Mouse (Mus musculus): ENCODE measurements around the gene Ucp1. TPM values are rescaled to one million over a fixed set of nuclear protein-coding genes. Genes with fewer than 3 reads are reported as not detected.

The Ucp1 gene
- polyA plus RNA-seq, 1 experiment from 2014 or later, result not detected

DNA sequence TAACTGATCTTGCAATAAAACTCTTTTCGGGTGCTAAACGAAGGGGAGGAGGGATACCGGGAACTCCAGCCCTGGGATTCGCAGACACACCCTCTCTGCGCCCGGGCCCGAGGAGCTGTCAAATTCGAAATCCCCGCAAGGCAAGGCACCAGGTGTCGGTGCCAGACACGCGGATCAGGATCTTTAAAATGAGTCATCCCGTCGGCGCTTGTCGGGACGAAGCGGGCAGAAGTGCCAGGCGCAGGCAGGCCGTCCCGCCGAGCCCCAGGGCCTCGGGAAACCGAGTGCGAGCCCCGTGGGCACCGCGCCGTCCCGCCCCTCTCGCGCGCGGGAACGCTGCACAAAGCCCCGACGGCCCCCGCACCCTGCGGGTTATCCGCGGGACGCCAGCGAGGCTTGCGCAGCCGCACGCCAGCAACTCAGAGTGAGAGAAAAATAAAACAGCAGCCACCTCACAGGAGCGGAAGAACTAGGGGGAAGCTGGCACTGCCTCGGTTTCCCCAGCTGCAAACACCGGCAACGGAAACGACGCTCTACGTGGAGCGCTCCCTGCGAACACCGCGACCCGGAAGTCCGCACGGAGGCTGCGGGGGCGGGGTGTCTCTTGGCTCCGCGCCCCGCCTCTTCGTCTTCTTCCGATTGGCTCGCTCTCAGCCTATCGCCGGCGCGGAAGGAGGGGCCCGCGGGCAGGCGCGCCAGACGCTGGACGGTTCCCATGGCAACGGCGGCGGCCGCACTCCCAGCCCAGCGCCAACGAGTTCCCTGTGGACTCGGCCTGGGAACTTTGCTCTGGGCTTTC, 41.9 kb downstream of the Ucp1 start, which contains the start of gene Elmod2:
Gene Elmod2, minus strand, starts transcription at position 588 of the 799 bp plus-strand sequence.
- H3K27ac ChIP-seq (ENCODE audit: poor library complexity, severe bottlenecking), result no peak within 1 kb of the TSS; the same call in 1 of the 2 replicates
- H3K4me2 ChIP-seq, result peak within 1 kb of the TSS; percentile 93
- ATAC-seq (ENCODE audit: insufficient number of reproducible peaks, low FRiP score), result peak; percentile 100
- peaks cover 7% of the 10 kb centered on the region for H3K27me3 ChIP-seq (replicated peaks)
- H3K4me1 ChIP-seq (replicated peaks), result no peaks in the 10 kb centered on the region
- peaks cover 12% of the 10 kb centered on the region for H3K36me3 ChIP-seq
- no peaks in the 10 kb centered on the region for H3K9me3 ChIP-seq (replicated peaks)
- WGBS, result under 1% methylated on average over 83 of the region's 85 CpGs
- H3K9ac ChIP-seq, result peak within 1 kb of the TSS; percentile 95
- H3K4me3 ChIP-seq, result peak within 1 kb of the TSS; percentile 99

DNA sequence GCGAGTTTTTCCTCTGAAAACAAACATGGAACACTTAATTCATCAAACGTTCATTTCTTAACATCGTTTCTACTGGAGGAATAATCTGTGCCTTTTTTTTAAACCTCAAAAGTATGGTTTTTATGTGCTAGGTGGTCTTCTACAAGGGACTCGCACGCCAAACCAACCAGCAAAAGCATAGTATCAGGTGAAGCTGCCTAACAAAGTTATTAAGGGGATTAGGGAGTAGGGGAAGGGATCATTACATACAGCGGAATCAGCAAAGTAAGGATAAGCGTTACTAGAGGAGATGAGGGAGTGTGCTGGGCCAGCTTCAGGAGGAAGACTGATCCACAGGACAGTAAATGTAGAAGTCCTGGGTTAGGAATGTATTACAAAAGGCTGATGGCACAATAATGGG, 42.7 kb downstream of the Ucp1 start:
- 9% methylated on average over 7 of the region's 7 CpGs for WGBS
- Histone ChIP-seq H3K27me3 (replicated peaks) (peaks cover 7% of the 10 kb centered on the region), H3K4me1 (replicated peaks) (no peaks in the 10 kb centered on the region), H3K4me3 (peak overlapping the region; percentile 99), H3K27ac (ENCODE audit: poor library complexity, severe bottlenecking) (no peak overlapping the region), H3K9ac (peak overlapping the region; percentile 95; the same call in 1 of the 2 replicates), H3K36me3 (peaks cover 6% of the 10 kb centered on the region), H3K4me2 (peak overlapping the region; percentile 93), H3K9me3 (replicated peaks) (no peaks in the 10 kb centered on the region)
- ATAC-seq (ENCODE audit: insufficient number of reproducible peaks, low FRiP score), result no peak

DNA sequence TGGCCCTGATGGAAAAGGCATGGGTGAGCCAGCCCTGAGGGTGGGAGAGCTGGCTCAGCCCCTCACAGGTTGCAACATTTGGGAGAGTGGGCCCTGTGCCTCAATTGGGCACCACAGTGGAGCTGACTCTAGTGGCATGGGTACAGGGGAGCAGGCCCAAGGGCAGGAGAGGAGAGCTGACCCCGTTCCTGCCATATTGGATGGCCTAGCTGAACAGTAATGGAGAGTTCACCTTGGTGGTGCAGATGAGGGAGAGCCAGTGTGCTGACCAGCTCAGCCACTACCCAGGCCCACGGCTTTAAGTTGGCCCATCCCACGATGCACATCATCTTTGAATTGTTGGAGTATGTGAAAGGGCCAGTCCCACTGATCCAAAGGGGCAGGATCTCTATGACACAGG, 51.9 kb downstream of the Ucp1 start:
- H3K4me1 ChIP-seq (replicated peaks), result no peaks in the 10 kb centered on the region
- H3K27ac ChIP-seq (ENCODE audit: poor library complexity, severe bottlenecking), result no peak overlapping the region
- no peak overlapping the region for H3K4me3 ChIP-seq
- H3K9me3 ChIP-seq (replicated peaks), result peaks cover 6% of the 10 kb centered on the region; the same call in 1 of the 2 replicates
- H3K36me3 ChIP-seq, result no peaks in the 10 kb centered on the region
- H3K4me2 ChIP-seq, result no peak overlapping the region
- WGBS, result 79% methylated on average over 3 of the region's 3 CpGs
- peak; percentile 36; the same call in 1 of the 2 replicates for ATAC-seq (ENCODE audit: insufficient number of reproducible peaks, low FRiP score)
- no peak overlapping the region for H3K9ac ChIP-seq
- H3K27me3 ChIP-seq (replicated peaks), result no peaks in the 10 kb centered on the region

DNA sequence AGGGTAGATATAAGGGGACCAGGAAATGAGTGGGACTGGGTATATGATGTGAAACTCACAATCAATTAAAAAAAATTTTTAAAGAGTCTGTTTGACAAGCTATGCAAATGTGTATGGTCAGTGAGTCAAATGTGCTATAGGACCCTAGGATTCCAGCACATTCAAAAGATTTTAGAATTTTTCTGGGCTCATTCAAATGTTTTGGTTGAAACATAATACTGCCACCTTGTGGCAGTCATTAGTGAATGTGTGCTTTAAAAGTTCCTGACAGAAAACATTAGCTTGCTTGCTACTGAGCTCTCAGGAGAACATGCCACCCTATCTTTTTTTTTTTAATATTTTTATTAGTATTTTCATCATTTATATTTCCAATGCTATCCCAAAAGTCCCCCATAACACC, 52.5 kb downstream of the Ucp1 start:
- Histone ChIP-seq H3K36me3 (no peaks in the 10 kb centered on the region), H3K9me3 (replicated peaks) (peaks cover 6% of the 10 kb centered on the region; the same call in 1 of the 2 replicates), H3K27ac (ENCODE audit: poor library complexity, severe bottlenecking) (no peak overlapping the region), H3K27me3 (replicated peaks) (no peaks in the 10 kb centered on the region), H3K9ac (no peak overlapping the region), H3K4me1 (replicated peaks) (no peaks in the 10 kb centered on the region), H3K4me3 (no peak overlapping the region), H3K4me2 (no peak overlapping the region)
- ATAC-seq (ENCODE audit: insufficient number of reproducible peaks, low FRiP score), result no peak

Other genes starting within 250 kb of the Ucp1 start
- 1.3 and 1.4 TPM in 2 replicates for gene Tbc1d9, start 125.0 kb upstream of the Ucp1 start, polyA plus RNA-seq (2016; fragmentation: Nextera tagmentation; extraction: Ambion mirVana)
- gene Gm10645, start 124.2 kb upstream of the Ucp1 start, polyA plus RNA-seq (2016; fragmentation: Nextera tagmentation; extraction: Ambion mirVana), result 0.64 and 1.1 TPM in 2 replicates
- gene Elmod2, start 42.1 kb downstream of the Ucp1 start, polyA plus RNA-seq (2016; fragmentation: Nextera tagmentation; extraction: Ambion mirVana), result 14.8 and 16.1 TPM in 2 replicates
- gene Mgat4d, start 58.1 kb downstream of the Ucp1 start, polyA plus RNA-seq (2016; fragmentation: Nextera tagmentation; extraction: Ambion mirVana), result not detected in 2 replicates
- gene Clgn, start 99.5 kb downstream of the Ucp1 start, polyA plus RNA-seq (2016; fragmentation: Nextera tagmentation; extraction: Ambion mirVana), result 0.14 TPM in 1 of 2 replicates, not detected in the other
- 95.3 and 98.0 TPM in 2 replicates for gene Scoc, start 168.0 kb downstream of the Ucp1 start, polyA plus RNA-seq (2016; fragmentation: Nextera tagmentation; extraction: Ambion mirVana)
- gene Olfr370, start 245.4 kb downstream of the Ucp1 start, polyA plus RNA-seq (2016; fragmentation: Nextera tagmentation; extraction: Ambion mirVana), result not detected in 2 replicates

All from heart, embryonic 12.5 days (tissue).